Mouse (Mus musculus): ENCODE data around the gene Eif2d. TPM values are rescaled to one million over a fixed set of nuclear protein-coding genes. Genes with fewer than 3 reads are reported as not detected.

Eif2d gene
- polyA plus RNA-seq (2016; fragmentation: Nextera tagmentation; extraction: Ambion mirVana) = 54.8 and 62.9 TPM in 2 replicates

- Histone ChIP-seq H3K4me1 (peaks cover 9% of the 10 kb centered on the region), H3K36me3 (peaks cover 3% of the 10 kb centered on the region), H3K27ac (peak within 1 kb of the TSS; percentile 88), H3K27me3 (ENCODE audit: insufficient read depth, poor library complexity, severe bottlenecking) (no peaks in the 10 kb centered on the region), H3K4me3 (peak within 1 kb of the TSS; percentile 84), H3K9me3 (no peaks in the 10 kb centered on the region)
- WGBS = under 1% methylated on average over 27 of the region's 27 CpGs
- DNase-seq (ENCODE audit: low spot score) = peak; percentile 95
Measured at GRCm38 (mm10) chr1:131153018-131153629, at the start of gene Eif2d. Gene Eif2d, plus strand, starts transcription at chr1:131153181.

DNA sequence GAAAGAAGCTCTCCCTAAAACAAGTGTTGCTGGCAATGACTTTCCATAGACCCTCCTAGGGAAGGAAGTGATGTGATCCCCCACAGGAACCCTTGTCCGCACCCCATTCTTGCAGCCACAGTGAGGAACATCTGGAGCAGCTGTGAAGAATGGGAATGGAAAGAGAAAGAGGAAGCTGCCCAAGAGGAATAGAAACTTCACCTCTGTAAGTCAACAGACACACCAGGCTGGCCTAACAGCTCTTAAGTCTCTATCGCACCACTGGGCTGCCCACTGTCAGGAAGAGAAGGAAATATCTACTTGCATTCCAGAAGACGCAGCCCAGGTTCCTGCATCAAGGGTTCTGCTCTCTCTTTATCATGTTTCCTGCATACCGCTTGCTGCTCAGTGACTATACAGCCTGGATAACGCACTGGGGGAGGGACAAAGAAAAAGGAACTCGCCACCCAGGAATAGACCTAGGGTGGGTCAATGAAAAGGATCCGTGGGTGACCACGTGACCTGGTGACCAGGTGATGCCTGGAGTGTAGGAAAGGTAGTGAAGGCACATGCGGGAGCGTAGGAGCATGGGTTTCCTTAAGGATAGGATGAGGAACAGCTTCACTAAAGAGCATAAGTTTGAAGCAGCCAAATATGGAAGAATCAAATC is 49.1 kb upstream of the Eif2d start:
- H3K4me1 ChIP-seq = peaks cover 21% of the 10 kb centered on the region
- 49% methylated on average over 10 of the region's 10 CpGs for WGBS
- no peaks in the 10 kb centered on the region for H3K27me3 ChIP-seq (ENCODE audit: insufficient read depth, poor library complexity, severe bottlenecking)
- no peak for DNase-seq (ENCODE audit: low spot score)
- H3K36me3 ChIP-seq = no peaks in the 10 kb centered on the region
- H3K9me3 ChIP-seq = no peaks in the 10 kb centered on the region
- H3K4me3 ChIP-seq = 0 out of 2 replicates have a peak overlapping the region, but pooled peaks have one; percentile 10
- H3K27ac ChIP-seq = no peak overlapping the region

DNA sequence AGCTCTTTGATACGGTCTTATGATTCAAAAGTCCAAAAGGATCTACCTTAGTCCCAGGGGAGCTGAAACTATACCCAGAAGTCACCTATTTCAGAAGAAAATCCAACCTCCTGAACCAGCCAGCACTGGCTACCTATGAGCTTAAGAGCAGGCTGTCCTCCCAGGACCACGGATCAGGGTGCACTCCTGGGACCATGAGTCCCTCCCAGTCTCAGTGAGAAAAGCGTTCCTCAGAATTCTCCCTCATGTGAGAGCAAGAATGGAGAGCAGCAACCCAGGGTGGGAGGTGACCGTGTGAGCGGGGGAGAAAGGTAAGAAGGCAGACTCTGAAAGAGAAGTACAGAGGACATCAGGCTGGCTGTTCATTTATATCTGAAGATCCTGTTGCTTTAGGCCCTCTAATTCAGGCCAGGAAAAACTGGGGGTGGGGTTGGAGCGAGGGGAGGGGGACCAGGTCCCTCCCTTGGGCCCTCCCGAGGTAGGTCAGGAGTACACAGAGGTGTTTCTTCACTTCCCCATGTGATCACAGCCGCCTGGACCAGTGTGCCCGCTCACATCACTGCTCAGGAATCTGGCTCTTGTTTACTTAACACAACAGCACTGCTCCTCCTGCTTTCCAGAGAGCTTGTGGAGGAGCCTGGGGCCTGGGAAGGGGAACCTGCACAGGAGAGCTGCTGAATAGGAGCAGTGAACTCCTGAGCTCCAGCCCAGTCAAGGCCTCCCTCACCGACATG is 45.2 kb upstream of the Eif2d start:
- no peaks in the 10 kb centered on the region for H3K27me3 ChIP-seq (ENCODE audit: insufficient read depth, poor library complexity, severe bottlenecking)
- H3K4me1 ChIP-seq = peaks cover 32% of the 10 kb centered on the region
- no peak overlapping the region for H3K4me3 ChIP-seq
- H3K9me3 ChIP-seq = no peaks in the 10 kb centered on the region
- H3K36me3 ChIP-seq = no peaks in the 10 kb centered on the region
- peak overlapping the region; percentile 81 for H3K27ac ChIP-seq
- peak; percentile 86 for DNase-seq (ENCODE audit: low spot score)
- 43% methylated on average over 10 of the region's 10 CpGs for WGBS

GRCm38 (mm10) chr1:131110525-131111106 is 42.4 kb upstream of the Eif2d start:
- 71% methylated on average over 12 of the region's 12 CpGs for WGBS
- Histone ChIP-seq H3K27ac (0 out of 2 replicates have a peak overlapping the region, but pooled peaks have one; percentile 47), H3K36me3 (no peaks in the 10 kb centered on the region), H3K27me3 (ENCODE audit: insufficient read depth, poor library complexity, severe bottlenecking) (no peaks in the 10 kb centered on the region), H3K4me3 (no peak overlapping the region), H3K9me3 (no peaks in the 10 kb centered on the region), H3K4me1 (peaks cover 29% of the 10 kb centered on the region)
- DNase-seq (ENCODE audit: low spot score) = no peak

GRCm38 (mm10) chr1:131112576-131112975 is 40.4 kb upstream of the Eif2d start:
- H3K36me3 ChIP-seq = no peaks in the 10 kb centered on the region
- no peak overlapping the region for H3K4me3 ChIP-seq
- peaks cover 38% of the 10 kb centered on the region for H3K4me1 ChIP-seq
- H3K9me3 ChIP-seq = no peaks in the 10 kb centered on the region
- H3K27ac ChIP-seq = no peak overlapping the region
- 23% methylated on average over 6 of the region's 6 CpGs for WGBS
- DNase-seq (ENCODE audit: low spot score) = no peak
- H3K27me3 ChIP-seq (ENCODE audit: insufficient read depth, poor library complexity, severe bottlenecking) = no peaks in the 10 kb centered on the region

DNA sequence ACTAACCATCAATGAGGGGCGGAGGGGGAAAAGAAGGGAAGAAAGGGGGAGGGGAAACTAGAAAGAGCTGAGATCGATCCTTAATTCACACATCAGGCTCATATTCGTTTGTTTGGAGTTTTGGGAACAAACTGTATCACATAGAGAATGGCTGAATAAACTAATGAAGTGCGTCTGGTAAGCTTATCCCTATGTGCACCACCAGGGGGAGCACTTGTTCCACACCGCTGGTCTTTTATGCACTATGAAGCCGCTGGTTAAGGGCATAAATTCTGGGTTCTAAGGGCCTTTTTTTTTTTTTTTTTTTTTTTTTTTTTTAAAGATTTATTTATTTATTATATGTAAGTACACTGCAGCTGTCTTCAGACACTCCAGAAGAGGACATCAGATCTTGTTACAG is 37.0 kb upstream of the Eif2d start:
- WGBS = 20% methylated on average over 6 of the region's 6 CpGs
- Histone ChIP-seq H3K9me3 (no peaks in the 10 kb centered on the region), H3K27me3 (ENCODE audit: insufficient read depth, poor library complexity, severe bottlenecking) (no peaks in the 10 kb centered on the region), H3K4me3 (no peak overlapping the region), H3K4me1 (peaks cover 33% of the 10 kb centered on the region), H3K36me3 (no peaks in the 10 kb centered on the region), H3K27ac (no peak overlapping the region; the same call in 1 of the 2 replicates)
- DNase-seq (ENCODE audit: low spot score) = no peak

GRCm38 (mm10) chr1:131116430-131117011 is 36.5 kb upstream of the Eif2d start:
- peaks cover 33% of the 10 kb centered on the region for H3K4me1 ChIP-seq

GRCm38 (mm10) chr1:131118530-131118929 is 34.5 kb upstream of the Eif2d start:
- Histone ChIP-seq H3K27ac (0 out of 2 replicates have a peak overlapping the region, but pooled peaks have one; percentile 2), H3K36me3 (no peaks in the 10 kb centered on the region), H3K9me3 (no peaks in the 10 kb centered on the region), H3K4me3 (no peak overlapping the region), H3K4me1 (peaks cover 32% of the 10 kb centered on the region), H3K27me3 (ENCODE audit: insufficient read depth, poor library complexity, severe bottlenecking) (no peaks in the 10 kb centered on the region)
- 57% methylated on average over 10 of the region's 10 CpGs for WGBS
- no peak for DNase-seq (ENCODE audit: low spot score)

More at GRCm38 (mm10) chr1:131116430-131117011, 36.5 kb upstream of the Eif2d start:
- DNase-seq (ENCODE audit: low spot score) = peak; percentile 84
- Histone ChIP-seq H3K9me3 (no peaks in the 10 kb centered on the region), H3K36me3 (no peaks in the 10 kb centered on the region), H3K27ac (peak overlapping the region; percentile 80), H3K27me3 (ENCODE audit: insufficient read depth, poor library complexity, severe bottlenecking) (no peaks in the 10 kb centered on the region), H3K4me3 (no peak overlapping the region)
- 42% methylated on average over 13 of the region's 13 CpGs for WGBS

GRCm38 (mm10) chr1:131119026-131119425 is 34.0 kb upstream of the Eif2d start:
- Histone ChIP-seq H3K4me3 (no peak overlapping the region), H3K36me3 (no peaks in the 10 kb centered on the region), H3K27me3 (ENCODE audit: insufficient read depth, poor library complexity, severe bottlenecking) (no peaks in the 10 kb centered on the region), H3K4me1 (peaks cover 36% of the 10 kb centered on the region), H3K9me3 (no peaks in the 10 kb centered on the region), H3K27ac (no peak overlapping the region)
- DNase-seq (ENCODE audit: low spot score) = no peak
- WGBS = 69% methylated on average over 2 of the region's 2 CpGs

GRCm38 (mm10) chr1:131121987-131122386 is 31.0 kb upstream of the Eif2d start:
- 35% methylated on average over 3 of the region's 3 CpGs for WGBS
- no peak for DNase-seq (ENCODE audit: low spot score)

GRCm38 (mm10) chr1:131123522-131124265 is 29.3 kb upstream of the Eif2d start:
- no peak for DNase-seq (ENCODE audit: low spot score)
- H3K4me3 ChIP-seq = no peak overlapping the region
- WGBS = 56% methylated on average over 10 of the region's 10 CpGs
- no peak overlapping the region; the same call in 1 of the 2 replicates for H3K27ac ChIP-seq
- H3K9me3 ChIP-seq = no peaks in the 10 kb centered on the region
- peaks cover 33% of the 10 kb centered on the region for H3K4me1 ChIP-seq
- H3K27me3 ChIP-seq (ENCODE audit: insufficient read depth, poor library complexity, severe bottlenecking) = no peaks in the 10 kb centered on the region
- peaks cover 2% of the 10 kb centered on the region for H3K36me3 ChIP-seq

More at GRCm38 (mm10) chr1:131121987-131122386, 31.0 kb upstream of the Eif2d start:
- Histone ChIP-seq H3K27me3 (ENCODE audit: insufficient read depth, poor library complexity, severe bottlenecking) (no peaks in the 10 kb centered on the region), H3K36me3 (no peaks in the 10 kb centered on the region), H3K27ac (no peak overlapping the region), H3K9me3 (no peaks in the 10 kb centered on the region), H3K4me3 (no peak overlapping the region), H3K4me1 (peaks cover 39% of the 10 kb centered on the region)

Data from heart, embryonic 10.5 days (tissue).